Mouse (Mus musculus) kidney, postnatal 14 days (tissue): ENCODE measurements at regions not wholly inside any gene's neighbourhood (a gene's known extent, or its start where the extent isn't known, plus 50 kb on each side); places are given as distances from the start of the nearest gene placed in this dataset.

ENCODE experiments used
- DNase-seq: peaks from one replicate; pipeline ENCODE4 v3.0.0; 2022; ENCODE audit warnings: mixed read lengths

- no peak for DNase-seq
Measured at GRCm38 (mm10) chr12:118650483-118651160, 195.5 kb upstream of the Sp8 start.

DNA sequence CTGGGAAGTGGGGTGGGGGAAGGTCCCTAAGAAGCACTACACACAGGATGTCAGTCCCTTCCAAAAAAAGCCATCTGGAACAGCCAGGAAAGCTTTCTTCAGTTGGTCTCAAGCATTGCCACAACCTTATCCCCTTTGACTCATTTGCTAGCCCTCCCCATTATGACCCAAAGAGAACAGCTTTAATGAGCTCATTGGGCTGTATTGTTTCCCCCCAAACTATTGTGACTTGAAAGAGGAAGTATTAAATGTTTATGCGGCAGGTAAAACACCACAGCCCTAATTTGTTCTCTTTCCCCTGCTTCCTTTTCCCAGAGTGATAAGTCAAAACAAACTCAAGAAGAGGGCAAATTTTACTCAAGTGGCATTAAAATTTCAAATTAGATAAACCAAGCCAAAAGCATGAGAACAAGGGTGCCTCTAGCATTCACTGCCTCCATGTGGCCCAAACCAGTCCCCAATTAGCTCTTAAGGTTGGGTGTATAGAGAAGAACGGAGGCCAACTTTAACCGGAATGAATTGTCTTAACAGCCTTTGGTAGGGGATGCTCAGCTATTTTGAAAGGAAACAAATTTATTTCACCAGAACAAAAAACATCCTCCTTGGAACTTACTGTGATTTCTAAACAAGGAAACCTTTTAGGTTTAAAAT is 196.7 kb upstream of the Sp8 start:
- DNase-seq, result no peak

- no peak for DNase-seq
Measured at GRCm38 (mm10) chr12:118648673-118649072, 197.5 kb upstream of the Sp8 start.

DNA sequence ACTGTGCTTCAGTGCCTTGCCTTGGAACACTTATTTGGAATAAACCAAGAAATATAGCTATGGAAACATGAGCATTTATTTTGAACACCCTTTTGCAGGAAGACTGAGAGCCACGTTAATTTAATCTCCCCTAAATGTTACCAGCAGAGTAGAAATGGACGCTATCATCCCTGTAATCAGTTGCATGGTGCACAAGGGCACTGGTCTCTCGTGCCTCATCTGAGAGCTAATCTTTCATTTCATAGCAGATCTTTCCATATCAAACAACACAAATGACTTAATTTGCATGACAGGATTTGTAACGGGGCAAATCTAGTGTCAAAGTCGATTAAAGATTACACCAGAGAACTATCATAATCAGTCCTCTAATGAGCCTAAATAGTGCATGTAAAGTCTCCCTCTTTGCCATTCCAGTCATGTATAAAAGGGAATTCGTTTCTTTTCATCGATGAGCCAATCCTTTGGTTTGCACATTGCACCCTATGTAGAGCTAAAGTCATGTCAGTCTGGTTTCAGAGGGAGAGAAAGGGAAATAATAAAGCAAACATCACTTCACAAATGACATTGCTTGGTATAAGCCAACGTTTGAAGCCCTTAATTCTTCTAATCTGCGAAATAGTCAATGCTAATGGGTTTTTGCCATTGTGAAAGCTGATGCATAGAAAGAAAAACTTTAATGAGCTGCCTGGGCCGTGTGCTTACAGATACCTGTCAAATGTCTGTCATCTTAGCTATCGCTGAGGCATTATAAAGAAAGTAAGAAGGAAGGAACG is 198.7 kb upstream of the Sp8 start:
- DNase-seq, result no peak

GRCm38 (mm10) chr12:118640925-118641324 is 205.2 kb upstream of the Sp8 start:
- no peak for DNase-seq

GRCm38 (mm10) chr12:118637214-118637613 is 208.9 kb upstream of the Sp8 start:
- no peak for DNase-seq

GRCm38 (mm10) chr12:118635456-118635855 is 210.7 kb upstream of the Sp8 start:
- DNase-seq, result no peak

- DNase-seq, result no peak
Measured at GRCm38 (mm10) chr12:118630373-118630772, 215.8 kb upstream of the Sp8 start.

DNA sequence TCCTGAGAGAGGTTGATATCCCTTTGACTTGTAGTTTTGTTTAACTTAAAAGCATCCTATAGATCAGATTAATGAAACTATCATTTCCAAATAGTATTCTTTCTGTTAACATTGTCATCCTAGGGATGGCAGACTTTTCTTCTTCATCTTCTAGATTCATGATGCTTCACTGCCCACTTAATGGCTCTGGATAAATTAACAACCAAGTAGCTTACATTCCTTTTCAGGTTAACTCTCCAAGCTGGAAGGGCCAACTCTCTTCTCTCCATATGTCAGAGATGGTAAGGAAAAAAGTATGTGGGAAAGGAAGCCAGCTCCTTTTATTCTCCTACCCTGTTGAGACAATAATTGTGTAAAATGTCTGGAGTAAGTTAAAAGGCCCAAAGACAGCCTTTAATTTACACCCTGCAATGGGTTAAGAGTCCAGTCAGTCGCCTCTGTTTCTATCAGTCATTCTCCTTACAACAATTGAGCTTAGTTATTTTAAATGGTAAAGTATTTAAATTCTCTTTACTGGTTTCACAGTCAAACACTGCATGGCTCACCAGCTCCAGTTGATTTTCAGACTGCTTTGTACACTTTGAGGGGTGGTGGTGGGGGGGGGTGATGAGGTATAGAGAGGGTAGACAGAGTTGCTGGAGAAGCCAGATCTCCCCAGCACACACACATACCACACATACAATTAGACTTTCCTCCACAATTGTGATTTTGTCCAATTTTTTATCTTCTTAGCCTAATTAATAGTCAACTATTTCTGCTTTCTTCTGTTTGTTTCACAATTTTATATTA is 224.2 kb upstream of the Sp8 start:
- peak; percentile 8 for DNase-seq

DNA sequence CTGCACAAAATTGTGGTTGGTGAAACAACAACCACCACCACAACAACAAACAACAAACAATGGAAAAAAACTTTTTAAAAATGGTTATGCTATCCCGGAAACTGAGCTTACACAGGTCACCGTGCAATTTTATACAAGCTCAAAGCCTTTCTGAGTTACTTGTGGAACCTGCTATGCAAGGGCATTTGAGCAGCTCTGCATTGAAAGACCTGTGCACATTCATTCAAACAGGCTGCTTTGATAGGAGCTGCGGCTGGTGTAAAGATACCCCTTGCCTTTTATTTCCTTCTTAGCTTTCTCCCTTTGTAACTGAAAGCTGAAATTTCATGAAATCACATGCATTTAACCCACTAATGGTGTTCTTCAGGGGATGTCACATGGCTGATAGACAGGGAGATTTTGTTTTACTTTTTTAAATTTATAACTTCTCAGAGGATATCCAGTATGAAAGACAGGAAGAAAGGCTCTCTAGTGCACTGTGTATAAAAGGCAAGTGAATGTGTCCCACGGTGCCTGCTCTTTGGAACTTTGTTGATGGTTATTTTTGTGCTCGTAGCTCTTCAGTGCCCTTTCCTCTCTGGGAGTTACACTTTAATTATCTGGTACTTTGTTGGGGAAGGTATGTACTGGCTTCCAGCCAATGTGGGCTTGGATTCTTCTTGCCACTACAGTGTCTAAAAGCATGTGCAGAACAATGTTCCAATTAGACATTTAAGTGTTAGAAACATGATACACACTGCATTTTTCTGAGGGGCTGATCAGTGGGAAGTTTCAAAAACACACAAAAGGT is 225.1 kb upstream of the Sp8 start:
- DNase-seq, result peak; percentile 81

DNA sequence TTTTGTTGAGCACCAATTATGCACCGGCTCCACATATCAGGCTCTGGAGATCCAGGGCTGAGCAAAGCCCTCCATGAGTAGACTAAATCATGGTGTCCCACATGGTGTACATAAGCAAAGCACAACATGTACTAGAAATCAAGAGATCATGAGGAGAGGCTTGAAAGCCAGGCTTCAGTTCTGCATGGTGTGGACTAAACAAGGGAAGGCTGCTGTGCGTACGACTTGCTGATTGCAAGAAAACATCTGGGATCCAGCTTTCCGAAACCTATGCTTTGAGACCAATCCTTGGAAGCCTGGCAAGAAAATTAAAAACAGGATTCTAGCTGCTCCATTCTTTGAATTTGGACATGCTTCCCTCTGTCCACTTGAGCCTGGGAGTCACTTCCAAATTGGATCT is 249.1 kb upstream of the Sp8 start:
- no peak for DNase-seq

GRCm38 (mm10) chr12:118594781-118595574 is 251.2 kb upstream of the Sp8 start:
- no peak for DNase-seq

DNA sequence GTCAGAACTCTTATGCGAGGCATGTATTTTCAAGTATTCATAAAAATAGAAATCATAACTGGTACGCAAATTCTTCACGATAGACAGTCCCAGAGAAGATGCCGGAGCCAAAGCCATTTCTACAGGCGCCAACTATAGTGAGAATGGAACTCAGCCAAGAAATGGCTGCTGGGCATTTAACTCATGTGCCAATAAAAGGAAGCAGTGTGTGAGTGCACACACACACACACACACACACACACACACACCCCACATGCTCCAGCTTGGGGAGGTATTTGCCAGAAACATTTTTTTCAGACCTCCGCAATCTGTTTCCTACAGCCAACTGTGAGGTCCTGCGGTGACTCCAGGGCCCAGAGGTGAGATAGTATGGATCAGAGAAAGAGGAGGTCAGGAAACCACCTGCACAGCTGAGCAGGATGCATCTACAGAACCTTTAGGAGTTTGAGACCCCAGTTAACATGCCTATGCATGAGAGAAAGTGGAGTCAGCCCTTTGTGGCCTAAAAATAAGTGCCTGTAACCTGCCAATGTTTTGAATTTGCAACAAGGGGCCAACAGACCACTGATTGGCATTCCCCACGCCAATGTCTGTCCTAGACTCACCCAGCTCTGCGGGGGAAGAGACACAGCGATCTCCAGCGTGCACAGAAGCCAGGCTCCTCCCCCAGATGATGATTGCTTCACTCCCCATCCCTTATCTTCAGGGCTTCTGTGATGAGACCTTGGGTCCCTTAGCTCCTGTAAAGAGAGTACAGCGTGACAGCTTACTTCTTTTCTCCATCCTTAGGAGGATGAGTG is 262.1 kb upstream of the Sp8 start:
- no peak for DNase-seq

DNA sequence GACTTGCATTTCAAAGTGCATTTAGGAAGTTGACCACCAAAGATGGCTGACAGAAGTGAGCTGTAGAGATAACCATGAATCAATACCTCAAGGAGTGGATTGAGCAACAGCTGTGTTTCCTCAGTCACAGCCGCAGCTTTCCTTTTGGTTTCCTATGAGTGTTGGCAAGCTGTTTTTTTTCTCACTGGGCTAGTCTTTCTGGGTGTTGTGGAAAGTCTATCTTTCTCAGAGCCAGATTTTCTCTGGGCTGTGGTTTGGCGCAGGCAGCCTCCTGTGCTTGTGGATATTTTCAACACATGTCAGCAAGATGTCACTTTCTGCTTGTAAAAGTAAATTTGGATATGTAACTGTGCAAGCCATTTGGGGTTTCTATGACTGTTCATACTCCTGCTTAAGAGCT is 268.6 kb upstream of the Sp4 start:
- DNase-seq, result no peak

DNA sequence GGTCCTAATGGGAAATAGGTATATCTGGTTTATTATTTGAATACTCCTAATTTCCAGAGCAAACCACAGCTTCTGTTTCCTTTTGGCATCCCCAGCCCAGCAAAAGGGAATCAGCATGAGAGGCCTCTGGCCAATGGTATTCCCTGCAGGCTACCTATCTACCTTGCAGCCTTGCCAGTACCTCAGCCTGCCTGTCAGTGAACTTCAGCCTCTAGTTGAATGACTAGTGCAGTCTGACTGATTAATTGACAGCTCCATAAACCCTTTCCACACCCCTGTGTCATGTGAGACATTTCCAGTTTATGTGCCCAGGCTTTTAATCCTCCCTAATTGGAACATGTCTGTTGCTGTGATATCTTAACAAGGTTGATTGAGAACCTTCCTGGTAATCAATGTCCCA is 265.4 kb upstream of the Sp4 start:
- DNase-seq, result no peak

DNA sequence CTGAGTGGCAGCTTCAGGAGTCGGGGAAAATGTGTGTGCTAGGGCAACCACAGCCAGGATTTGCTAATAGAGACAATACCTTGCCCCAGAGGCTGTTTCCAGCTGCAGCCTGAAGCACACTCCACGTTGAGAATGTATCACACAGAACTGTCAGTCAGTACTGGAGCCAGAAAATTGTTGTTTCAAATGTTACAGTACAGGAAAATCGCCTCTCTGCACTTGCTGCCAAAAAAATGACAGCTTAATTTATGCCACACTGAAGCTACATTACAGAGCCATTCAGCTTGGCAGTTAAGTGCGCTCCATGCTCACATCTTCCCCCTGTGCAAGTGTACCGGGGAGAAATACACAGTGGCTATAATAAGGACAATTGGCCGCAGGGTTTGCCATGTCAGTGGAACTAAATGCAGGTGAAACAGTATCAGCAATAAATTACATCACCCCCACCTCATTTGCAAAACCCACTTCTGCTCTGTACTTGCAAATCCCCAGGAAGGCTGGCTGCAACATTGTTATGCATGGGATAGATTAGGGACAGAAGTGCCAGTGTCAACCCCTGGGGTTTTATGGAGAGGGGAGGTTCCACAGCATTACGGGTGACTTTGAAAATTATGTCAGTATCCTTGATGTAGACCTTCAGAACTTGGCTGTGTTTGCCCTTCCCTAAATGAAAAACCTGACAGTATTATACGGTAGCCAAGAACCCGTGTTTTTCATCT is 263.3 kb upstream of the Sp4 start:
- DNase-seq, result peak; percentile 13

DNA sequence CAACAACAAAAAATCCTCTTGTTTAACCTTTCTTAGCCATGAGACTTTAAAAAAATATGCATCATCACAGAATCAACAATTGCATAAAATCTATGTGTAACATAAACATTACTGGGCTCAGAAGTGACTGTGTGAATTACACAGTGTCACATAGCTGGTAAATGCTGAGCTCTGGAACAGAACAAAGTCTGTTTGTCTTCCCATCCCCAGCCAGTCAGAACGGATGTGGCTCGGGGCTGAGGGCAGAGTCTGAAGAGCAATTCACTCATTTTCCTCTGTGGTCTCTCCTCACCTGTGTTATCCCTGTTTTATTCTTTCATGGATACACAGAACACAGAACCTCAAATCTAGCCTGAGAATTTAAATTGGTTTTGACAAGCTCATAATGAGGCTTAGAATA is 261.0 kb upstream of the Sp4 start:
- peak; percentile 24 for DNase-seq

DNA sequence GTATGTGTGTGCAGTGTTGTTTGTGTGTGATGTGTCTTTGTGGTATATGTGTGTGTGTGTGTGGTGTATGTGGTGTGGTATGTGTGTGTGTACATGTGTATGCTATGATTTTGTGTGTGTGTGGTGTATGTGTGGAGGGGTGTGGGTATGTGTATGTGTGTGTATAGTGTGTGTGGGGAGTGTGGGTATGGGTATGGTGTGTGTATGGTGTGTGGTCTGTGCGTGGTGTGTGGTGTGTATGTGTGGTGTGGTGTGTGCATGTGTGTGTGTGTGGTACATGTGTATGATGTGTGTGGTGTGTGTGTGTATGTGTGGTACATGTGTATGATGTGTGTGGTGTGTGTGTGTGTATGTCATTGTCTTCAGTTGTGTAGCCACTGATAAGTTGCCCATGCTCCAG is 247.8 kb upstream of the Sp4 start:
- no peak for DNase-seq

DNA sequence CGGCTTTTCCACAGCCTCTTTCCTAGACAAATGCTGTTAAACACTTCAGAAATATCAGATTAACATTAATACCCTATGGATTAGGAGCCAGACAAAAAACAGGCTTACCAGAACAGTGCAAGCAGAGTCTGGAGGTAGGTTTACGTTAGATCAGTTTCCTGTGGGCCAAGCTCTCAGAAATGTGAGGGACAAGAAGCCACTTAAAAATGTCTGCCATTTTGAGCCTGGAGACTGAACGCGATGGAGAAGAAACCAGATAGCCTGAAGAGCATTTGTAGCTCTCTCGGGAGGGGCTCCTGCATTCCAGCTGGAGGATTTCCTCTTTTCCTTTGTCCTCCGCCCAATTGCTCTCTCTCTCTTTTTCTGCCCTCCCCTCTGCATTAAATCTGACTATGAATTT is 239.1 kb upstream of the Sp4 start:
- no peak for DNase-seq

DNA sequence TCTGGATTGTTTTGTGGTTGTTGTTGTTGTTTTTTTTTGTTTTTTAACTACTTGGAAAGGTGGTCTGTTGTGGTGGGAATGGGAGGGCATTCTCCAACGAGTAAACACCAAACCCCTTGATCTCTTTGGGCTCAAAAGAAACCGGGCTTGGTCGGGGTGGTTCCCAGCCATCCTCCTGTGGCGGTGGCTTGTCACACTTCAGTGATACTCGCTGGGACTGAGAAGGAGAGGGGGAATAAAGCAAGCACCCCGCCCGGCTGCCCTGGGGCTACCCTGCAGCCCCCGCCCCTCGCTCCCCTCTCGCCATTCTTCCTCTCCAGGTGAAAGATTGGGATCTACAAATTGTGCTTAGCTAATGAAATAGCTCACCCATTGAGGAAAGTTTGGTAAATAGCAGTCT is 229.3 kb upstream of the Sp4 start:
- DNase-seq, result no peak
